Mouse (Mus musculus): Measurements from ENCODE around the gene 1700028K03Rik.

1700028K03Rik gene

DNA sequence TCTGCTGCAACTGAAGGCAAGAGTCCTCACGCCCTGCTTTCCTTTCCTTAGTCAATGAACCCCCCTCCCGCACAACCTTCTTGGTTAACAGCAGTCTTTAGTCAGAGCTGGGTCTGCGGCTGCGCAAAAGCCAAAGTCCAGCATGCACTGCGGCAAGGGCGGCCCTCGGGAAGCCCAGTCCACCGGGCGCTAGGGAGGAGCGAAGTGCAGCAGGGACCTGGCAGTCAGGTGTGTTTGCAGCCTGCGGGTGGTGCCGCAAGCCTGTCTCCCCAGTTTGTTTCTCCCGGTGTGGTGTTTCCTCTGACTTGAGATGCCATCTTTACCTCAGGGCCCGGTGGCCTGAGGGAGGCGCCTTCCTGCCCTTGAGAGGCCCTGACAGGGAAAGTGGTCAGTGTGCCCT is at the start of gene 1700028K03Rik:
Gene 1700028K03Rik (plus strand): TSS at position 129 of the 400 bp plus-strand sequence.
- in situ Hi-C loops (cut with MboI, MseI): no loop called here

DNA sequence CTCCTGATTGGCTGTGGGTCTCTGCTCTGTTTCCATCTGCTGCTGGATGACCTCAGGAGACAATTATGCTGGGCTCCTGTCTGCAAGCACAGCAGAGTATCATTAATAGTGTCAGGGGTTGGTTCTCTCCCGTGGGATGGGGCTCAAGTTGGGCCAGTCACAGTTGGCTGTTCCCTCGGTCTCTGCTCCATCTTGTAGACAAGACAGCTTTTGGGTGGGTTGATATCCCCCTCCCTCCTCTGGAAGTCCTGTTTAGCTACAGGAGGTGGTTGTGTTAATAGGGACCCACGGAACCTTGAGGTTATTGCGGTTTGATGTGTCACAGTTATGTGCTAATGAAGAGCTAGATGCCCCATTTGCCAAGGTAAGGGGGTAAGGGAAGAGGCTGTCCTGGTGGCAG is 45.5 kb upstream of the 1700028K03Rik start:
- in situ Hi-C loops (cut with MboI, MseI): loop anchor here in 1 of 2 experiments (10.0 kb wide), 1 partner anchor 494 kb away; no protein-coding TSS in a partner anchor

DNA sequence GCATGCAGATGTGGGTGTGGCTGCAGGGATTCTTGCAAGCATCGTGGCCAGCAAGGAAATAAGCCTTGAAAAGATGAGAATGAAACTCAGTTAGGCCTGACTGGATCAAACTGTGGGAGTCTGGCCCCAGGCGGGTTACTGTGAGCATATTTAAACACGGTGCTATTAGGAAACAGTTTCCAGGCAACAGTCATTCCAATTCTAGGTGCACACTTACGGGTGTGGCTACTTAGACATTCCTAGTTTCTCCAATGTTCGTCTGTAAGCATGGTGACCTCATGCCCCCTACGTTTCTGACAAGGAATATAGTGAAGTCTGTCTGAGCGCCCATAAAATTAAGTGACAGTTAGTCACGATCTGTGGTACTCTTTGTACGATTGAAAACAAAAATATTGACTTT is 43.5 kb upstream of the 1700028K03Rik start:
- in situ Hi-C loops (cut with MboI, MseI): no loop called here

DNA sequence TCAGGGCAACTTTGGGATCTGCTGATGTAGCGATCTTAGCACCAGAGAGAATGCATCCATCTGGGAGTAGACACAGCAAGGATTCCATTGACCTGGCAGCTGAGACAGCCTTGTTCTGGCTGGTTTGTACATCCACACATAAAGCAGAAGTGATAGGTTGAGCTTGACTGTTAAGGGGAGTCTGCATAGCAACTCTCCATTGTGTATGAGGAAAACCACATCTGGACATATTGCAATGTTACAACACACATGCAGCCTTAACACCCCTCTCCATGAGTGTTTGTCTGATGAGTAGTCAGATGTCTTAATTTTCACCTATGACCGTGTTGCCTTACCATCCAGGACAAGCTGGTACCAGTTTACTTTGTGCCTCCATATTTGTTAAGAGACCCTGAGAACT is 42.0 kb upstream of the 1700028K03Rik start:
- in situ Hi-C loops (cut with MboI, MseI): no loop called here

DNA sequence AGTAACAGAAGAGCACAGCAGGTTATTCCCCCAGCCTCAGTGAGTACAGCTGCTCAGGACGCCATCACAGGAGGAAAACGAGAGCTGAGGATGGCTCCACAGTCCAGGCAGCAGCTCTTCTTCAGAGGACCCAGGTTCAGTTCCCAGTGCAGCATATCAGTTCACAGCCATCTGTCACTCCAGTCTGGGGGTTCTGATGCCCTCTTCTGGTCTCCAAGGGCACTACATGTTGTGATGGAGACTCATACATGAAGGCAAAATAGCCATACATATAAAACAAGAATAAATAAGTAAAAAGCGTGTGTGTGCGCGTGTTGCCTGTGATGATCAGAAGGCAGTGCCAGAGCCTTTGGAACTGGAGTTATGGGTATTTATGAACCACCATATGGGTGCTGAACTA is 39.8 kb upstream of the 1700028K03Rik start:
- in situ Hi-C loops (cut with MboI, MseI): no loop called here

DNA sequence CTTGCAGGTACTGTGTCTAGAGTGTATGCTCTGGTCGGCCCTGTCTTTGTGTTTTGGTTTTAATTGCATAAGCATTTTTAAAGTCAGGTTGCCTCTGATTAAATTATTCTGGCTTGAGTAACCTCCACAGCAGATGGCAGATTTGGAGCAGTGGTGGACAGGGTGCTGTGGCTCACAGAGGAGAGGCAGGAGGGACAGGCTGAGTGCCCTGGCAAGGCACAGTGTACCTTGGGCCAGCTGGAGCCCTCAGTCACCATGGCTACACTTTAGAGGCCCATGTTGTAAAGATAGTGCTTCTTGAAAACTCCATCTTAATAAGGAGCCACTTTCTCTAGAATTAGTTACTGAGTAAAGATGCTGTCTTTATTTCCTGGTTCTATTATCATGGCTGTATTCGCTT is 38.5 kb upstream of the 1700028K03Rik start:
- in situ Hi-C loops (cut with MboI, MseI): no loop called here

DNA sequence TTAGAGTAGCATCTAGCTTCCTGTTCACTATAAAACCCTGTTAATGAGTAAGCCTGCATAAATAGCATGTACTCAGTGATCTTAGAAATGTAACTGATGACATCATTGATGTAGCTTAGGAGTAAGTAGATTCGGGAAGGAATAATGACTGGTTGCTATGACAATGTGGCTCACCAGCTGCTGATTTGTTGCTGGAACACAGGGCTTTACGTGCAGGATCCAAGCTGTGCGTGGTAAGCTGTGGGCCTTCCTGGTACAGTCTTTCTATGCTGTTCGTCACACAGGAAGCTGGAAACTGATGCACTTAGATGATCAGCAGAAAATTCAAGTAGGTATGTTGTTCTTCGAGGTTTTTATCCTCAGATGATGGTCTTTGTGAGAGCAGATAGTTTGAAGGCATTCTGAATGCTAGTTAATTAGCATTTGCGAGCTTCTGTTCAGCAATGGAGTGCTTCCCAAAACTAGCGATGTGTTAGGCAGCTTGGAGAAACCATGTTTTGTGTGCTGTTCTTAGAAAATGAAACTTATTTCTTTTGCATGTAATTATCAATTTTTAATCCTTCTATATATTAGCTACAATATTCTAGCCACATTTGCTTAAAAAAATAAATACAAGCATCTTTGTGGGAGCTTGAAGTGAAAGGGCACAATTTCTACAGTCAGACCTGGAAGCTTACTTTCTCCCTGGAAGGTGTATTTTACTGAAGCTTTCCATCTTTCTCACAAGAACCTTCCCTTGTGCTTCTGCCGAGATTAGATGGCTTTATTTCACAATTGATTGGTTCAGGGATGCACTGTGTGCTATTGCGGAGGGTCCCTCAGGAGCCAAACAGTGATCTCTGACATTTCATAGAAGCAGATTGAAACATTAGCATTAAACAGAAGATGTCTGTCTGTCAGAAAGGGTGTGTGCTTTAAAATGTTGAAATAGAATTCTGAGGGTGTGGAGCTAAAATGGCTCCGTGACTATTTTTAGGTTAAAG is 36.7 kb upstream of the 1700028K03Rik start:
- in situ Hi-C loops (cut with MboI, MseI): no loop called here

DNA sequence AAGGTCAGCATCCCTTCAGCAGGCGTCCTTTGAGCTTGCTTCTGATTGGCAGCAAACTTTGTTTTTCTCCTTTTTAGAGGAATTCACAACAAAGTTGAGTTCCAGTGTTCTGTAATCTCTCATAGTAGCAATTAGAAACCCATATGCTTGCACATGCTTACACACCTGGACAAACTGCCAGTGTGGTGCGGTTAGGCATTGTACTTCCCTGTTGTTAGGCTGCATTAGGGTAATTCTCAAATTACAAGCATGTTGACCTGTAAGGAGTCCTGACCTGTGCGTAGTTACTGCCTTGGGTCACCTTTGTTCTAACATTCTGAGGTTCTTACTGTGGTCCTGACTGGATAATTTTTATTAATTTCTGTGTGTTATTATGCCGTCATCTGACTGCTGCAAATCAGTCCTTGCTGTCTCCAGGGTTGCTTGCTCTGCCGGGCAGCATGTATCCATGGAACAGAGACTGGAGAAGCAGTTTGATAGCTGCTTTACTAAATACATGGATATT is 35.7 kb upstream of the 1700028K03Rik start:
- in situ Hi-C loops (cut with MboI, MseI): no loop called here

DNA sequence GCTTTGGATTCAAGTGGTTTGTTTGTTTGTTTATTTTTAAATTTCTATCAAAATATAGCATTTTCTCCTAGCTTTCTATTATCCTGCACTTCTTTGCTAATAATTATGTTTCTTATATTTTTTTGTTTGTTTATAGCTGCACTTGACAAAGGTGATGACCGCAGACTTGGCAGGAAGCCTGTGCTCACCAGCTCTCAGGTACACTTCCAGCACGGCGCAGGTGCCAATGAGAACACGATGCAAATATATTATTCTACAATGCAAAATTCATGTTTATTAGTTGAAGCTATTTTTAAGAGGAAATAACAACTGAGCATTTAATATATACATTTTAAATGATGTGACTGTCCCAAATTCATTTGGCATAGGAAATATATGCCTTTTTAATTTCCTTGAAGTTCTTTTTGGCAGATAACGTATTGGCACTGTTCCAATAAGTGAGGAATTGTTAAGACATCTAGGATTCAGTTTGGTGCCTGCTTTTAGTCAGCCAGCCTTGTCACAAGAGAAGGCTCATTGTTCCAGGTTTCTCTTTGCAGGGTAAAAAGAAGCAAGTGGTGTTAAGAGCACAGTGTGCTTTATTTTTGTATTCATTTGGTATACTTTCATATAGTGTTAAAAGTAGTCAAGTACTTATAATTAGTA is 34.5 kb upstream of the 1700028K03Rik start:
- in situ Hi-C loops (cut with MboI, MseI): no loop called here

DNA sequence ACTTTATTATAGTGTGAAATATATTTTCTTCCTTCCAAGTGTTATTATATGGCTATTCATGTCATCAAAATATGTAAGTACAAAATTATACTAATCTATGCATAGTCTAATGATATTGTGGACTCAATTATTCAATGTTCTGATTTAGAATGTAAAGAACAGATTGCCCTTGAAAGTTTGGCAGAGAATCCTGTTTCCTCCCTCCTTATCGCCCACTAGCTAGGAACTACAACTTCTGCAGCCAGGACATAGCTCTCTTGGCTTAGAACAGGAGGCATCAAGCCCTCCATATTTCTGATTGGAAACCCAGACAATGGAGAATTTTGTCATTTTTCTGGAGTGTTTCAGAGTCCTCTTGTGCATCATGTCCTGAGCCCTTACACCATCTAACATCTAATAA is 33.8 kb upstream of the 1700028K03Rik start:
- in situ Hi-C loops (cut with MboI, MseI): no loop called here

DNA sequence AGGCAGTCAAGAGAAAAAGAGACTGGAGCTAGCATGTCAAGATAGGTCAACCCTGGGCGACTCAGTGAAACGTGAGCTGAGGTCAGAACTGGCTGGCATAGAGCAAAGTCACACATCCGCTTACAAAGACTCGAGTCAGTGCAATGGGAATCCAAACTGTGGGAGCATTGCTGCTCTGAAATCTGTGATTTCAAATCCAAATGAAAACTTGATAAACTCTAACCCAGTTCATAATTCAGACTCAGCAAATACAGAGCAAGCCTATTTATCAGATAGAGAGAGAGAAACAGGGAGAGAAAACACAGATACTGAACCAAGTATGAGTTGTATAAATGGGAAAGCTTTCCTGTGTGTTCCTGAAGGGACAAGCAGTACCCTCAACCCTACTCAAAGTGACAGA is 27.2 kb upstream of the 1700028K03Rik start, which contains the start of gene Gm42669:
Gene Gm42669 (plus strand): TSS at position 301 of the 400 bp plus-strand sequence.
- in situ Hi-C loops (cut with MboI, MseI): no loop called here

DNA sequence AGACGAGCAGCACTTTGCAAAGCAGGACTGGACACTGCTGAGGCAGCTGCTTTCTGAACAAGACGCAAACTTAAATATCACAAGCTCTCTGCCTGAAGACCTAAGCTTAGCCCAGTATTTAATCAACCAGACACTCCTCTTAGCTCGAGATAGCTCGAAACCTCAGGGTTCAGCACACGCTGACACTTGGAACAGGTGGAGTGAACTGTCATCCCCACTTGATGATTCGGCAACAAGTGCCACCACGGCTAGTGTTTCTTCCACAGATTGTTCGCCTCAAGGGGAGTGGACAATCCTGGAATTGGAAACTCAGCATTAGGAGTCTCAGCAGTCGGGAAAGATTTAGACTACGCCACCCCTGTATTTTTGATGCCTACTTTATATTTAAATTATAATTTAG is 24.0 kb upstream of the 1700028K03Rik start:
- in situ Hi-C loops (cut with MboI, MseI): no loop called here

DNA sequence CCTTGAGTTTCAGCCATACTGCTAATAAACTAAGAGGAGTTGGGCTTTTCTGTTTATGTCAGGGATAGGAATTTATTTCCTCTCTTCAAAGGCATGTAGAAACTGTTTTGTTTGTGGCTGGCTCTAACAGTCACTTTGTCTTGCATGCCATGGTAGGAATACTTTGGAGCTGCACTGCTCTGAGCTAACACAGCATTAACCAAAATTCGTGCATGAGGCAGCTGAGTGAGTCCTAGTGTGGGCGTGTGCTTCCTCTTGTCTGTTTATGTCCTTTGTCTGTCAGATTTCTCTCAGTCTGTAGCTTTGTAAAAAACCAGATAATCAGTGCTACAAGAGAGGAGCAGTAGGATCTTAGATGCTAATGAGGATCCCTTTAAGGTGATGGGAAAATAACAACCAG is 23.2 kb upstream of the 1700028K03Rik start:
- in situ Hi-C loops (cut with MboI, MseI): no loop called here

DNA sequence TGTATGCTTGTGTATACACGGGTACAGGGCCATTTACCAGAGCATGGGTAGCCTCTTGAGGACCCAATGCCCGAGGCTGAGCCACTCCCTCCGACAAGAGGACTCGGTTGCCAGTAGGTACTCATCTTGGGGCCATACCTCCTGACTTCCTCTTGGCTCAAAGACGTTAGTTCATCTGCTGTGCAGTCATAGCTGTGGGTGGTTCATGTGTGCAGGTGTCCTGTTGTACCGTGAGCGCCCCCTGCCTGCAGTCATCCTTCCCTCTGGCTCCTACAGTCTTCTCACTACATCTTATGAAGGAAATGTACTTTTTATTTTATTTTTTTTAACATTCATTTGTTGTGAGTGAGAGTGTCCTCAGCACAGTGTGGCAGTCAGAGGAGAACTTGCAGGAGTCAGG is 20.9 kb upstream of the 1700028K03Rik start:
- in situ Hi-C loops (cut with MboI, MseI): no loop called here

DNA sequence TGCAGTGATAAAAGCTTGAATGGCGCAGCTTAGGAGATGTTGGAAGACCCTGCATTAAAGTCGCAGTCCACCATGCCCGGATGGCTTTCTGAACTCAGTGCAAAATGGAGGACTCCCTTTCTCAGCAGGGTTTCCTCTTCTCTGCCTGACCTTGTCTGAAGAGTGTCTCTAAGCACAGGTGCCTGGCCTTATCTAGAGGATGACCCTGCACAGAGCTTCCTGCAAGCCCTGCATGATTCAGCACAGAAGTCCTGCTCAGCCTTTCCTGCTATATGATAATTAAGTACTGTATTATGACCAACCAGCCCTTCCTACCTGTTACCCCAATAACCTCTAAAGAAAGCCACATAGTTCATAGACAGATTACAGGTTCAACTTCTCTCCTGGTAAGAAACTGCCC is 19.1 kb upstream of the 1700028K03Rik start:
- in situ Hi-C loops (cut with MboI, MseI): no loop called here

DNA sequence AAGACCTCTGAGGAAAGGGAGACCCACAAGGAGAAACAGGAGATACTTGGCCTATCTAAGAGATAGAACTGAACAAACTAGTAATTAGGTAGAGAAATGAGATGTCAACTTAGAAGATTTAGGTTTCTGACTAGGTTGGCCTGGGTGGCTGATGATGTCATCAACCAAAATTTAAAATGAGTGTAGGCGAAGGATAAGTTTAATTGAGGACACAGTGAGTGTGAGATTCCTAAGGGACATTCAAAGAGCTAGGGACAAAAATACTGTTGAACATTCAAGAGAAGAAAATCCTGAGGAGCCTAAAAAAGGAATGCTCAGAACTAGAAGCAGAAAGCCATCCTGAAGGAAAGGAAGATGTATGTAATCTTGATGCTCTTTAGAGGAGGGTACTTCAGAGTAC is 18.4 kb upstream of the 1700028K03Rik start:
- in situ Hi-C loops (cut with MboI, MseI): no loop called here

DNA sequence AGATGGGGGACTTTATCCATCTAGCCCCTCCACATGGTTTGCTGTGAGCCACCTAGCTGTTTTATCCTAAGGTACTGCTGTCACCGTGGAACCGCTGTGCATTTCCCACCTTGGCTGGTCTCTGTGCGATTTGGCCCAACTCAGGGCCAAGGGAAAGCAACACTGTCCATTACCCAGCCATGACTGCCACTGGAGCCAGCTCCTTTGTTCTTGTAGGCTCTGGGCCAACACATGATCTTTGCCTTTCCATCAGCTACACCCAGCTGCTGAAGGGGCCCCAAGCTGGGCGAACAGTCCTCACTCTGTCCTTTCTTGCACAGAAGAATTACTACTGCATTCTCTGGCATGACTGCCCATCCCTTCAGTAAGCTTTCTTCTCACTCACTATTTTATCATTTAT is 15.9 kb upstream of the 1700028K03Rik start:
- in situ Hi-C loops (cut with MboI, MseI): no loop called here

DNA sequence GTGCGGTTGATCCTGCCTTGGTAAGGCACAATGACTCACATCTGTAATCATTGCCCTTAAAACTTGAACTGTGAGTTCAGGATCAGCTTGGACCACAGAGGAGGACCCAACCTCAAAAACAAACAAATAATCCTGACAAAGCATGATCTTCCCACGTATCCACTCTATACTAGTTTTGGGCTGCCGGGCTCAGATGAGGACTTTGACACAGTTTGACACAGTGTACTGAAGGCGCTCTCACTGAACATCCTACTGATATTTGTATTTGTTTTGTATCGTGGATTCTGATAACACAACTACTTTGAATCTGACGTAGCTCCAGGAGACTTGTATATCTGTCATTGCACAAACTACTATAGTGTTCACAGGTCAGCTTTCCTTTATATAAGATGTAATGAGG is 13.1 kb upstream of the 1700028K03Rik start:
- in situ Hi-C loops (cut with MboI, MseI): no loop called here

DNA sequence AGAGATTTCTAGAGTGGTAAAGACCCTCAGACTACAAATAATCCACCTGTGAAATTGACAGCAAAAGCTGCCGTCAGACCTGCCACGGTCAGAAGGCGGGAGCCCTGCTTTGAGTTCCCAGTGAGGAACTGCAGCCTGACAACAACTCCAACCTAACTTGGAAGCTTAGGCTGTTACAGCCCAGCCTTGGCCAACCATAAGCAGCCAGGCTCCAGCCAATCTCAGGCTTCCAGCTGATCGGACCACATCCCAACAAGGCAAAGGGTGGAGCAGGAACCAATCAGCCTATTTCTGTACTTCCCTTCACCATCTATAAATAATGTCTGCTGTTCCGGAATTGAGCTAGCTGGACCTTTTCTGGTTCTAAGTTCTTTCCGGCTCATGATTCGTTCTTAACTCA is 12.6 kb upstream of the 1700028K03Rik start:
- in situ Hi-C loops (cut with MboI, MseI): no loop called here

DNA sequence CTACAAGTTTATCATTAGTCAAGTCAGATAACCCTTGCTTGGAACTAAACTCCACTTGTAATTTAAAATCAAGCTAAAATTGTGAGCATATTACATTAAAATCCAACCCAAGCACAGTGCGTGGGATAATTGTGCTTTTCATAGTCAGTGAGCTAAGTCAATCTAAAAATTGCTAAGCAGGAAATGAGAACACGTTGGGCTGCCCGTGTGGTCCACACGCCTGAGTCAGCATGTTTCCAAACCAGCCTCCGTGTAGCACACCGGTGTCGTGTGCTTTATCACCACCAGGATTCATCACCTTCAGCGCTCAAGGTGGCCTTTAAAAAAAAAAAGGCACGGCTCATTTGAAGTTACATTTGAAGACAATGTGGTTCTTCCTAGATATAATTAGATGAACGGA is 10.2 kb upstream of the 1700028K03Rik start:
- in situ Hi-C loops (cut with MboI, MseI): no loop called here

DNA sequence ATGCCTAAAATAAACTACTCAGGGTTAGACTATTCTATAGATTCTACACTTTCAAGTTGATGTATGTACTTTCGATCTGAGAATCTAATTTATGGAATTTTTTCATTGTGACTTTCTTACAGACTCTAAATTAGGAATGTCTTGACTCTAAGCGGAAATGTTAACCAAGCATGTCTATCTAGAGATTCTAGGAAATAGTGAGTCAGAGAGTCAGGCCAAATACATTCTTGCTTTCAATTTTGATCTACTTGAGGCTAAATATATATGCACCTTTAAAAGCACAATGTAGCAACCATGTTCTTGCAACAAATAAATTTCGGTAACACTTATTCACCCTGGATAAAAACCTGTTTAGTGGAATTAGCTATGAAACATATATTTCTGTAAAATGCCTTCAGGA is 5.7 kb upstream of the 1700028K03Rik start:
- in situ Hi-C loops (cut with MboI, MseI): no loop called here

DNA sequence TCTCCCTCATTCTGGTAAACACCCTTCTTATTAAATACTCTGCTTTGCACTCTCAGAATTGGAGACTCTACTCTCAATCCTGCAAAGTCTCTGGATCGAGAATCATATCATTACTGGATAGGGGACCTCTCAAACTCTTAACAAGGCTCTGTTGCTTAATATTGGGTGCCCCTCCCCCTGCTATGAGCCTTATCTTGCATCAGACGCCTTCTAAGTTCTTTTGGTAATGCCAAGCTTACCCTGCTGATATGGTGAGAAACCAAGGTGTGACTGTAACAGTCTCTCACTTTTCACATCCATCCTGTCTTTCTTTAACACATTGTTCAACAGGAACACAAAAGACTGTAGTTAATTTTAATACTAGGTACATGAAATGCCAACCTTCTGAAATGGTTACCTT is 919 bp upstream of the 1700028K03Rik start:
- in situ Hi-C loops (cut with MboI, MseI): no loop called here

DNA sequence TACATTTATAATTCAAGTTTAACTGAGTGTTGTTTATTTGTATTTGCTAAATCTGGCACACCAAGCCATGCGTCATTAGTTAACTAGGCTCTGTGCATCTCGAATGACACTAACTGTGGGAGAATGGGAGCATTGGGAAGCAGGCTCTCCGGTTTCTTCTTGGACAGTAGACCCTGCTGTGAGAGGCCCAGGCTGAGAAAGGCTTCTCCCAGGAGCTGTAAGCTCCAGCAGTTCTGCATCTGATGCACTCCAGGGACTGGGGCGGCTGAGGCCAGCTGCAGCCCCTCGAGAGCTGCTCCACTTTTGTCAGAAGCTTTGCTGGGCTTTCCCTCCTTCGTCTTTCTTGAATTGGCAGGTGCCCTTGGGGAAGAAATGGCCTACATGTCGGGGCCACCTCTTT is 7.2 kb downstream of the 1700028K03Rik start:
- in situ Hi-C loops (cut with MboI, MseI): no loop called here

Measured in T-helper 17 cell (primary cell).